Mouse (Mus musculus): ENCODE measurements around the gene Ercc6l2.

The Ercc6l2 gene

DNA sequence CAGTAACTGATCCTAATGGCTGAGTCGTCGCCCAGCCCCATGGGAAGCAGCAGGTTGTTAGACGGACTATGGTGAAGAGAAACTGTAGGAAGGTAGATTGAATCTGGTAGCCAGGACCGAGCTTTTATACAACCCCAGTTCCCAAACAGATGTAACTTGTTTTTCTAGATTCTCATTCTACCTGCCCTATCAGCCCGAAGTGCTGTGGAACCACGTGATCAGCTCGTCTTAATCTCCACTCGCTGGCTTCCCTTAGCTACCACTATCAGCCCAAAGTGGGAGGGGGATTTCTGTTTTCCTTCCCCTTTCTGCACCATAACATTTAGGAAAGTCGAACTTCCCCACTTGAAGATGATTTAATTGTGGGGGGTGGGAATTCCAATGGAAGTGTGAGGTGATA lies 121.3 kb downstream of the Ercc6l2 start:
- DNase-seq = no peak

DNA sequence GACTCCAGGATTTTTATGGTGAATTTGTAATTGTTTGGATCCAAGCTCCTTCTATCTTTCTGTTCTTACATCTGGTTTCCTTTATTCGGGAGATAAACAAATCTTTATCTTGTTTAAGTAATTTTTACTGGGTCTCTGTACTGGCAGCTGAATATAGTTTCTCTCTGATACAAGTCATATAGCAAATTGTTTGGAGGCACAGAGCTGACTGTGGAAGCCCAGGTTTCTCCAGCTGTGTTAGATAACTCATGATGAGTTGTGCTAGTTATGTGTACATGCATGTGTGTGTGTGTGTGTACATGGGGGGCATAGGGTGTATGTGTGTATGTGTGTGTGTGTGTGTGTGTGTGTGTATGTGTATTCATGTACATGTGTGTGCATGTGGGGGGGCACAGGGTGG lies 125.2 kb downstream of the Ercc6l2 start:
- no peak for DNase-seq

DNA sequence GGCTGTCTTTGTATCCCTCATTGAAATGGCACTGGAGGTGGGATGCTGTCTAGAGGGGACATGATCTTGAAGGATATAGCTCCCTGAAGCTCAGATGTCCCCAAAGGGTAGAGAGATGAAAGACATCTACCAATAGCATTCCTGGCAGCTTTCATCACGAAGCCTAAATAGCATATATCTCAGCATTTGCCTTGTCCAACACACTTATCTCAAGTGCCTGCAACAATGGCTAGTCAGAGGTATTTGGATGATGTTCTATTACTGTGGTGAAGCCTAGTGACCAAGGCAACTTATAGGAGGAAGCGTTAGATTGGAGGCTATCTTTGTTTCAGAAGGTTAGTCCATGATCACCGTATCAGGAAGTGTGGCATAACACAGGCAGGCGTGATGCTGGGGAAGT lies 126.1 kb downstream of the Ercc6l2 start:
- no peak for DNase-seq

DNA sequence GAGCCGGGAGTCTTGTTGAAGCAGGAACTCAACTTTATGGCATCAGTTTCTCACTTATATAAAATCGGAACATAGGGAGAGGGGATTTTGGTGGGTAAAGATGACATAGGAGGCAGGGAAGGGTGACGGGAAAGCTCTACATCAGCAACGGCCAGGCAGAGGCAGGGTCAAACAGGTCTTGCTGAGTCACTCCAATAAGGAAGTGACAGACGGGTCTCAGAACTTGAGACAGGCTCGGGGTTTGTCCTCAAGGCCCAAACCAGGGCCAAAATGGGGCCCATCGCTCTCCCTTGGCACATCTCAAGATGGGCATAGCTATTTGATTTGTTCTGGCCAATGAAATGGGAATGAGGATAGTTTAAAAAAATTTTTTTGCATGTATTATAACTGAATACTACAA lies 128.6 kb downstream of the Ercc6l2 start:
- DNase-seq = no peak

DNA sequence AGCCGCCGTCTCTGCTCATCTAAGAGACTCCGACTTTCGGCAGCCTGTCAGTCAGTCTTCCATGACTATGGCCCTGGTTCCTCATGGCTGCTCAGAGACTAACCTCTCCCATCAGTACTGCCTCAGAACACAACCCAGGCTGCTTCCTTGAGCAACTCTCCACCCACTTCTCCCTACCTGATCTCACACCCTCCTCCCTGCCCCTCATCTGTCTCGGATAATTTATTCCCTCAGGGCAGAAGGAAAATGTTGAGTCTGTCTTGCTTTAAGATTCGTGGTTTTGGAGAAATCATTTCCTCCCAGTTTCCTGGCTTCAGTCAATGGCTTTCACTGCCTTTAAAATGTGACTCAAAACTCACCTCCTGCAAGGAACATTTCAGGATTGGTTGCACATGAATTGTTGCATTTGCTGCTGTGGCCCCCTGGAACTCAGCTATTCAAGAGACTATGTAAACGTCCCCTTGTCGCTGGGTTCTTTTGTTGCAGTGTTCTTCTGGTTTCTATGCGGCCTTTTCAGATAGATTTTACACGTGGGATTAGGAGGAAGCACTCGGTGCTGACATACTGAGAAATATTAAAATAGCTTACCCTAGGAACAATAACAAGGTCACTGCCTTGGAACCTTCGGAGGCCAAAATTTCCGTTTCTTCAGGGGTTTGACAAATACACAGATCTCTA lies 129.4 kb downstream of the Ercc6l2 start:
- DNase-seq = no peak

All from retina, postnatal 1 day (tissue).